Mouse (Mus musculus) ovary, adult 18-20 months (tissue): ENCODE results near the gene Tnnt2.
A peak's percentile ranks its signal among the peaks of the same experiment; 100 is the strongest.

Experiments
- DNase-seq: peaks from one replicate; pipeline ENCODE4 v3.0.0; 2022; ENCODE audit warnings: low spot score, mixed read lengths

The Tnnt2 gene

GRCm38 (mm10) chr1:135835716-135836483, at the start of gene Tnnt2:
Gene Tnnt2, plus strand, starts transcription at chr1:135836354.
- no peak for DNase-seq

DNA sequence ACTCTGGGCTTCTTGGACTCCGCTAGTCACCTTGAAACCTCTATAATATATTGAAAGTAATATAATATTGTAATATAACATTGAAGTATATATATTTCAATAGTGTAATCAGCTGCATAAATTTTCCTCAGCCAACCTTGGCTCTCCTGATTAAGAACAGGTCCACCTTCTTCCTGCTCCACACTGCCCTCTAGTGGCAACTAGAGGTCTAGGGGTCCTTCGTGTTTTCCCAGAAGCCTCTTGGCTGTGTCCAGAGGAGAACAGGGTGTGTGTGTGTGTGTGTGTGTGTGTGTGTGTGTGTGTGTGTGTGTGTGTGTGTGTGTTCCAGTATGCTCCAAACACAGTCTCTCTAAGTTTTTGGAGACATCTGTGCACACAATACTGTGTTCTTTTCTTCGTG, 48.4 kb upstream of the Tnnt2 start:
- DNase-seq: peak; percentile 34

DNA sequence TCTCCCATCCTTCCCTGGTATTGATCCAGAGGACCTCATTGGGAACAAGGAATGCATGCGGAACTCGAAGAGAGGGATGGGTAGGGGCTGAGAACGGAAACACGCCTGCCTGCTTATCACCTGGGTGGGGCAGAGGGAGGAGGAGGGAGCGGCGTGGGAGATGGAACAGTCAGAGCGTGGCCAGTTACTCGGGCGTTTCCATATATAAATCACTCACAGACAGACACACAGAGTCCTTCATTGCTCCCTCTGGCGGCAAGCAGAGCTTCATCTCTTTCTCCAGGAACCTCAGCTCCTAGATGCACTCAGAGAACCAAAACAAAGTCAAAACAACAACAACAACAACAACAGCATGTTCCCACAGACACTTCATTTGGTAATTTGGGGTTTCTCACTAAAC, 47.4 kb upstream of the Tnnt2 start:
- DNase-seq: no peak

DNA sequence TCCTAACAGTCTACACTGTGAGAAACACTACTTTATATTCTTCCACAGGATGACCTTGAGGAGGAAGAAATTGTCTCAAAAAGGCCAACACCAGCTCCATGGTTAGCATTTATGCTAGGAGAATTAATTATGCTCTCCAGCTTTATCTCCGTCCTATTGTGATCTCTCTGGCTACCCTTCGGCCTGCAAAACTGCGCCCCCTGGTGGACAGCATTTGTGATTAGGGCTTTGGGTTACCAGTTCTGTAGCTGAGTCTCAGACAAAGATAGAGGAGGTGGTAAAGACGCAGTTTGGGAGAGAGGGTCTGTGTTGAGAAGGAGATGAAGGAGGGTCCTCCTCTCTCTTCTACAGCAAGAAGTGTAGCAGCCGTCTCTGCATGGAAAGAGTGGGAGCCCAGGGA, 46.3 kb upstream of the Tnnt2 start:
- no peak for DNase-seq

- no peak for DNase-seq
These were observed 43.8 kb upstream of the Tnnt2 start for GRCm38 (mm10) chr1:135792143-135792939.

DNA sequence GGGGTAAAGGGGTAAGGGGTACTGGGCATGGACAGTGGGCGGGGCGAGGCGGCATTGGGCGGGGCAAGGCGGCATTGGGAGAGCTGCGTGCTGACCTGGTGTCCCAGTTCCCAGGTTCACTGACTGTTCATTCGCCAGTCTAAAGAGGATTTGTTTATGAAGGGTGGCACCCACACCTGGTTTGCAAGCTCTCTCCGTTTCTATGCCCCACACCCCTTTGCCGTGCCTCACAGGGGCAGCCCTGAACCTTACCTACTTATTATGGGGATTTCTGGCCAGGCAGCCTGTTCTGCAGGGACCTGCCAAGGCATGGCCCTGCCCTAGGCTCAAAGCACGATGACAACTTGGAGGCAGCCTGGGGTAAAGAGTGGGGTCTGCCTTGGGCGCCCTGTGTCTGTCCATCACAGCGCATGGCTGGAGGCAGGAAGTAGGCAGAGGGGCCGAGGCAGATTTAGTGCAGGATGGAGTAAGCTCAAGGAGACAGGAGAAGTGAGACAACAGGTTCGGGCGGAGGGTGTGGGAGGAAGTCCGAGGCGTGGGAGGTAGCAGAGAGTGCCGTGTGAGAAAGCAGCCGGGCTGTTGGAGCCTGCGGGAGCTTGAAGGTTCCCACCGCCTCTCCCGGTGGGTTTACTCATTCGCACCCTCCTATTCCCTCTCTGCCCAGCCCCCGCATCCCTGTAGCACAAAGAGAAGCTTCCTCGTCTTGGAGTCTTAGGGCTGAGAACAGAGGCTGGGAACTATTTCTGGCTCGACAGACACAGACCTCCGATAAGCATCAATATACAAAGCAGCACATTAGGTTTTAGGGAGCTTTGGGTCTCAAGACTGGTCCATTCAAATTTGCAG, 42.6 kb upstream of the Tnnt2 start:
- DNase-seq: no peak

GRCm38 (mm10) chr1:135794216-135795134, 41.7 kb upstream of the Tnnt2 start:
- no peak for DNase-seq

GRCm38 (mm10) chr1:135798492-135798891, 37.7 kb upstream of the Tnnt2 start:
- no peak for DNase-seq

GRCm38 (mm10) chr1:135799109-135799627, 37.0 kb upstream of the Tnnt2 start:
- no peak for DNase-seq

GRCm38 (mm10) chr1:135800192-135800950, 35.8 kb upstream of the Tnnt2 start:
- DNase-seq: no peak

DNA sequence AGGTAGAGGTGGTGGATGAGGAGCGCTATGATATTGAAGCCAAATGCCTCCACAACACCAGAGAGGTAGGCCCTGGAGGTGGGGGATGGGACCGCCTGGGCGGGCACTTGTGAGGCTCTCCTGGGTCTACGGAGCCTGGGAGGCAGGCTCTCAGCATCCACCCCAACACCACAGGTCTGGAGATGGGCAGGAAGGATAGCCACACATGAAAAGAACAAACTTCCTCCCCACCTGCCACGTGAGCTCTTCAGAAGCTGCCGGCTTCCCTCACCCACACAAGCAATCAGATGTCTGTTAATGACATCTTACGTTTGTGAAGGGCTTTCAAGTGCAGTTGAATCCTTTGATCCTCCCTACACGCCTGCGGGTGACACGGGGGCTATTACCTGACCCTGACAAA, 28.6 kb upstream of the Tnnt2 start:
- no peak for DNase-seq

- DNase-seq: no peak
These were observed 26.0 kb upstream of the Tnnt2 start for GRCm38 (mm10) chr1:135810180-135810579.

DNA sequence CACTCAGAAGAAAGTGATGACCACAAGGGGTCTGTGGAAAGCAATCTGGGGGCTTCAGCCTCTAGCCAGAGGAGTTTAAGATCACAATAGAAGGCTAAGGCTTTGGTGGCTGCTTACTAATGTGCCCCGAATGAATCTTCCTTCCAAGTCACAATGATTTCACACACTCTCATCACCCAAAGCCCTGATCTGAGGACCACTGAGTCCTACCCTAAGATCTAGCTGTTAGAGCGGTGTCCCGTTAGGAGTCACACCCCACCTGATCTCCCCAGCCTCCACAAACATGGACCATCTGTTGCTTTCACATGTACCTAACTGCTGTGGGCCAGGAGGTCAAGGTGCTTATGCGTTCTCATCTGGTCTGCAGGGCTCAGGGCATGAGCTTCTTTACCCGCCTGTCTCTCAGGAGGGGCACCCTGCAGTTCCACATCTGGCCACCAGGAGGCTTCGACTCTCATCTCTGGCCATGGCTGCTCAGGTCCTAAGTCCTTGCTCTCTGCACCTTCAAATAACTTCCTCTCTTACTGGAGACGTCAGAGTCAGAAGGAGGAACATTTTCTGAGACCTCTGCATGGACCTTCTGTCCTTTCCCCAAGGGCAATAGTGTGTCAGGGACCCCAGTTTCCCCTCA, 25.0 kb upstream of the Tnnt2 start:
- DNase-seq: peak; percentile 44

DNA sequence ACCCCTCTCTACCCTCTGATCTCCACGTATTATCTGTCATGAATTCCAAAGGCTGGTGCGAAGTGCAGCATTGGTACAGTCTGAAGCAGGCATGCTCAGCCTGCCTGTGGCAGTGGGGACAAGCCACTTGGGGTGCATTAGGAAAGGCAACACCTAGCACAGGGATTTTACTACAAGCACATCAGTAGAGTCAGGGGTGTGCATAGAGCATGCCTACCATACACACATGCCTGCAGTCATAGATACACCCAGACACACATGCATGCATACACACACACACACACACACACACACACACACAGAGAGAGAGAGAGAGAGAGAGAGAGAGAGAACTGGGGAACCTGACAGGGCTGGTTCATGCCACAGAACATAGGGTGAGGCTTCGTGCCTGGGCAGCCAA, 23.9 kb upstream of the Tnnt2 start:
- no peak for DNase-seq

DNA sequence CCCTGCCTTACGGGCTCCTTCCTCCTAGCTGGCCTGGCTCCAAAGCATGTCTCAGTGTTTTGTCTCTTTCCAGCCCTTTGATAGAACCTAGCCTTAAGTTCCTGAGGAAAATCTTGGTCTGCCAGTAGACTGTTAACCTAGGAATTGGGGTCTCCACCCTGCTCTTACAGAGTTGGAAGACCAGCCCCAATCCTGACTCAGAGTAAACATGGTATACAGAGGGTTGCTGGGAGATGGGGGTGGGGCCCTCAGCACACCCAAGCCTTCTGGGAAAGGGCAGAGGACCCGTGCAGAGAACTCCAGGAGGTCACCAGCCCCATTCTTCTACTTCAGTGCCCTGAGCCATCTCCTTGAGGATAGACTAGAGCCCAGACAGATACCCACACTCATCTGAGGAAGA, 23.5 kb upstream of the Tnnt2 start:
- DNase-seq: no peak

DNA sequence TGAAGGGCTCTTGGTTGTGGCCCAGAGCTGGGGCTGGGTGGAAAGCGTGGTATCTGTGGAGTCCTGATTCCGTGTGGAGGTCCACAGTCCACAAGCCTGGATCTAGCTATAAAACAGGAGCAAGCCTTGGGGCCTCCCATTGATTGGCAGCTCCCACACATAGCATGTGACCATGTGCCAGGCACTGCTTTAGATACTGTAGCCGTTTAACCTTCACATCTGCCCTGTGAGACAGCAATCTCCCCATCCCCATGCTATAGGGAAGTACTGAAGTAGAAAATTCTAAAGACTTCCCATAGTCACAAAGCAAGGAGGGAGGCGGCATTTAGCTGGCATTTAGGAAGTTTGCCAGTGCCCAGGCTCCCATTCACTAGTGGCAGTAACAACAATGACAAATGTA, 23.1 kb upstream of the Tnnt2 start:
- DNase-seq: no peak

- DNase-seq: no peak
These were observed 22.3 kb upstream of the Tnnt2 start for GRCm38 (mm10) chr1:135813687-135814395.

DNA sequence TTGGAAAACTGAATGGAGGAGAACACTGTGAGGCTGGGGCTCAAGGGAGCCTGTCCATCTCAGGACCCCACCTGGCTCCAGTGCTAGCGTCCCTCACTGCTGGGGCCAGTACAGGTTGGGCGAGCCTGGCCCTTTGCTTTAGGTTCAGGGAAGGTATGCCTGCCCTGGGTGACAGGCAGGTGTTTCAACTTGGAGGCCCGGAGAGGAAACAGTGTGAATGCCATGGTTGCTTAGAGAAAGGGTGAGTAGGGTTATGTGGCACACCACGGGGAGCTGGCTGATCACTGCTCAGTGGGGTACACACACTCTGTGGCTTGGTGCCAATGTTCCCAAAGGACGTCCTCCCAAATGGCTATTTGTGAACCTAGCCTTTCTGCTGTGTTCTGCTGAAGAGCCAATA, 21.6 kb upstream of the Tnnt2 start:
- DNase-seq: no peak

GRCm38 (mm10) chr1:135817595-135817994, 18.6 kb upstream of the Tnnt2 start:
- no peak for DNase-seq
